Mouse (Mus musculus): ENCODE results near the gene H2-M1.

The H2-M1 gene

GRCm38 (mm10) chr17:36672119-36672518 lies at the start of gene H2-M1:
Gene H2-M1 (minus strand): TSS chr17:36672219.
- in situ Hi-C loops (cut with MseI, MboI) = no loop called here

GRCm38 (mm10) chr17:36697693-36698092 lies 25.7 kb upstream of the H2-M1 start:
- in situ Hi-C loops (cut with MseI, MboI) = no loop called here

- in situ Hi-C loops (cut with MseI, MboI) = no loop called here
Measured at GRCm38 (mm10) chr17:36642566-36642965, 29.5 kb downstream of the H2-M1 start, which contains the start of gene H2-M9. Gene H2-M9 (minus strand): TSS chr17:36642666.
